Mouse (Mus musculus): ENCODE data around the gene Ubl4b. TPM values are rescaled to one million over a fixed set of nuclear protein-coding genes. Genes with fewer than 3 reads are reported as not detected.

Gene Ubl4b
- polyA plus RNA-seq, 1 experiment from 2014 or later: not detected

- H3K27me3 ChIP-seq (ENCODE audit: insufficient read depth, low read length): no peaks in the 10 kb centered on the region
- H3K36me3 ChIP-seq (replicated peaks; ENCODE audit: insufficient read depth, low read length): no peaks in the 10 kb centered on the region
- H3K4me3 ChIP-seq (ENCODE audit: low read depth, low read length): no peak overlapping the region
- no peak for TF ChIP-seq EP300 (IDR thresholded peaks at IDR 0.05; ENCODE audit: low read depth)
- TF ChIP-seq CTCF (IDR thresholded peaks at IDR 0.05; ENCODE audit: low read depth): no peak
- H3K4me2 ChIP-seq (ENCODE audit: low read depth, low read length): no peak overlapping the region
- DNase-seq: no peak
- WGBS (ENCODE audit: insufficient replicate concordance): 70% methylated on average over 2 of the region's 2 CpGs
- H3K9me3 ChIP-seq (ENCODE audit: low read length): no peaks in the 10 kb centered on the region
- no peaks in the 10 kb centered on the region for H3K4me1 ChIP-seq (ENCODE audit: insufficient read depth)
- H3K9ac ChIP-seq (replicated peaks): no peak overlapping the region
- ATAC-seq: no peak
- no peak overlapping the region for H3K27ac ChIP-seq (ENCODE audit: low read depth)
These were observed 7.2 kb upstream of the Ubl4b start for GRCm38 (mm10) chr3:107562104-107562503.

GRCm38 (mm10) chr3:107559183-107559582 is 4.3 kb upstream of the Ubl4b start:
- ATAC-seq: peak; percentile 80
- no peaks in the 10 kb centered on the region for H3K36me3 ChIP-seq (replicated peaks; ENCODE audit: insufficient read depth, low read length)
- no peaks in the 10 kb centered on the region for H3K27me3 ChIP-seq (ENCODE audit: insufficient read depth, low read length)
- H3K27ac ChIP-seq (ENCODE audit: low read depth): no peak overlapping the region
- 3% methylated on average over 3 of the region's 3 CpGs for WGBS (ENCODE audit: insufficient replicate concordance)
- H3K4me3 ChIP-seq (ENCODE audit: low read depth, low read length): no peak overlapping the region
- H3K9me3 ChIP-seq (ENCODE audit: low read length): no peaks in the 10 kb centered on the region
- peak; percentile 93 for TF ChIP-seq CTCF (IDR thresholded peaks at IDR 0.05; ENCODE audit: low read depth)
- TF ChIP-seq EP300 (IDR thresholded peaks at IDR 0.05; ENCODE audit: low read depth): no peak
- H3K4me2 ChIP-seq (ENCODE audit: low read depth, low read length): no peak overlapping the region
- peak; percentile 65 for DNase-seq
- H3K9ac ChIP-seq (replicated peaks): no peak overlapping the region
- no peaks in the 10 kb centered on the region for H3K4me1 ChIP-seq (ENCODE audit: insufficient read depth)

- ATAC-seq (no peak), DNase-seq (no peak)
- no peaks in the 10 kb centered on the region for H3K36me3 ChIP-seq (replicated peaks; ENCODE audit: insufficient read depth, low read length)
- no peaks in the 10 kb centered on the region for H3K9me3 ChIP-seq (ENCODE audit: low read length)
- H3K4me3 ChIP-seq (ENCODE audit: low read depth, low read length): no peak overlapping the region
- 42% methylated on average over 3 of the region's 3 CpGs for WGBS (ENCODE audit: insufficient replicate concordance)
- H3K4me1 ChIP-seq (ENCODE audit: insufficient read depth): no peaks in the 10 kb centered on the region
- H3K4me2 ChIP-seq (ENCODE audit: low read depth, low read length): no peak overlapping the region
- no peak overlapping the region for H3K27ac ChIP-seq (ENCODE audit: low read depth)
- no peaks in the 10 kb centered on the region for H3K27me3 ChIP-seq (ENCODE audit: insufficient read depth, low read length)
- TF ChIP-seq CTCF (IDR thresholded peaks at IDR 0.05; ENCODE audit: low read depth): no peak
- TF ChIP-seq EP300 (IDR thresholded peaks at IDR 0.05; ENCODE audit: low read depth): no peak
- no peak overlapping the region for H3K9ac ChIP-seq (replicated peaks)
These were observed 3.9 kb upstream of the Ubl4b start for GRCm38 (mm10) chr3:107558740-107559139.

GRCm38 (mm10) chr3:107550409-107551049 is 4.3 kb downstream of the Ubl4b start:
- Histone ChIP-seq H3K27ac (ENCODE audit: low read depth) (no peak overlapping the region), H3K9me3 (ENCODE audit: low read length) (no peaks in the 10 kb centered on the region), H3K27me3 (ENCODE audit: insufficient read depth, low read length) (no peaks in the 10 kb centered on the region), H3K4me1 (ENCODE audit: insufficient read depth) (no peaks in the 10 kb centered on the region), H3K36me3 (replicated peaks; ENCODE audit: insufficient read depth, low read length) (no peaks in the 10 kb centered on the region), H3K9ac (replicated peaks) (no peak overlapping the region), H3K4me3 (ENCODE audit: low read depth, low read length) (no peak overlapping the region), H3K4me2 (ENCODE audit: low read depth, low read length) (no peak overlapping the region)
- ATAC-seq: no peak
- TF ChIP-seq CTCF (IDR thresholded peaks at IDR 0.05; ENCODE audit: low read depth) (peak; percentile 67), EP300 (IDR thresholded peaks at IDR 0.05; ENCODE audit: low read depth) (no peak)
- WGBS (ENCODE audit: insufficient replicate concordance): 73% methylated on average over 17 of the region's 17 CpGs
- peak; percentile 64 for DNase-seq

- ATAC-seq: no peak
- no peak overlapping the region for H3K27ac ChIP-seq (ENCODE audit: low read depth)
- no peaks in the 10 kb centered on the region for H3K9me3 ChIP-seq (ENCODE audit: low read length)
- H3K4me2 ChIP-seq (ENCODE audit: low read depth, low read length): no peak overlapping the region
- no peaks in the 10 kb centered on the region for H3K4me1 ChIP-seq (ENCODE audit: insufficient read depth)
- WGBS (ENCODE audit: insufficient replicate concordance): 59% methylated on average over 2 of the region's 2 CpGs
- no peak for DNase-seq
- H3K9ac ChIP-seq (replicated peaks): no peak overlapping the region
- H3K4me3 ChIP-seq (ENCODE audit: low read depth, low read length): no peak overlapping the region
- no peak for TF ChIP-seq EP300 (IDR thresholded peaks at IDR 0.05; ENCODE audit: low read depth)
- no peaks in the 10 kb centered on the region for H3K36me3 ChIP-seq (replicated peaks; ENCODE audit: insufficient read depth, low read length)
- no peaks in the 10 kb centered on the region for H3K27me3 ChIP-seq (ENCODE audit: insufficient read depth, low read length)
These were observed 7.9 kb downstream of the Ubl4b start for GRCm38 (mm10) chr3:107546956-107547355.

GRCm38 (mm10) chr3:107545716-107546412 is 9.0 kb downstream of the Ubl4b start:
- H3K4me2 ChIP-seq (ENCODE audit: low read depth, low read length): no peak overlapping the region
- no peak overlapping the region for H3K9ac ChIP-seq (replicated peaks)
- no peaks in the 10 kb centered on the region for H3K9me3 ChIP-seq (ENCODE audit: low read length)

More at GRCm38 (mm10) chr3:107545716-107546412, 9.0 kb downstream of the Ubl4b start:
- DNase-seq (no peak), ATAC-seq (no peak)
- Histone ChIP-seq H3K27ac (ENCODE audit: low read depth) (no peak overlapping the region), H3K4me1 (ENCODE audit: insufficient read depth) (no peaks in the 10 kb centered on the region), H3K4me3 (ENCODE audit: low read depth, low read length) (no peak overlapping the region), H3K27me3 (ENCODE audit: insufficient read depth, low read length) (no peaks in the 10 kb centered on the region), H3K36me3 (replicated peaks; ENCODE audit: insufficient read depth, low read length) (no peaks in the 10 kb centered on the region)
- TF ChIP-seq CTCF (IDR thresholded peaks at IDR 0.05; ENCODE audit: low read depth): no peak
- no peak for TF ChIP-seq EP300 (IDR thresholded peaks at IDR 0.05; ENCODE audit: low read depth)
- WGBS (ENCODE audit: insufficient replicate concordance): 58% methylated on average over 10 of the region's 10 CpGs

All from liver, postnatal 0 days (tissue).